Mouse (Mus musculus): ENCODE results near the gene Crtac1. TPM values are rescaled to one million over a fixed set of nuclear protein-coding genes. Genes with fewer than 3 reads are reported as not detected.

Gene Crtac1
- total and polyA plus RNA-seq, 3 experiments = 0.15 TPM; not detected in 2

DNA sequence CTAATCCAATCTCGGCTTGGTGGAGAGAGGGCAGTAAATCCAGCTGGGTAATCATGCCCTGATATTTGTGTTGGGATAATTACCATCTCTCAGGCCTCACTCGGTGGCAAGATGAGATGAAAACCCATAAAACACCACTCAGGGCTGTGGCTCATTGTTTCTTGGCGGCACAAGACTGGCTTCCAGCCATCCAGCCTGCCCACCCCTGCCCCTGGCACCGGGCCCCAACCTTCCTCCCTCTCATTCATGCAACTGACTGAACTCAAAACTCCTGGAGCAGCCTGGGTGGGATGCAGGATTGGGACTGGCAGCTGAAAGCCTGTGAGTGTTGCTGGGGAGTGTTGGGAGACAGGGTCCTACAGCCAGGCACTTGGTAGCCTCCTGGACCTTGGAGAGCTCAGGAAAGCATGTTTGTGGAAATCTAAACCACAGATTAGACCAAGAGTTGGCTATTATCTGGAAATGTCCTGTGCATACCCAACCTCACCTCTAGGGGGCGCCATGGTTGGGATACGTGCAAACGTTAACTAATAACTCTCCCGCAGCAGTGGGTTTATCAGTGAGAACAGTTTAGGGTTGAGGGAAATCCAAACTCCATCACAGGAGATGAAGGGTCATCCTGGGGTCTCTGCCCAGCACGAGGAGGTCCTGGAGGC, 99.4 kb downstream of the Crtac1 start:
- no peak for DNase-seq (ENCODE audit: low read depth, low spot score)
- Histone ChIP-seq H3K36me3 (ENCODE audit: control insufficient read depth in 1 of 2, insufficient read depth in 2 of 2, low read length in 2 of 2) (no peaks in the 10 kb centered on the region), H3K4me1 (ENCODE audit: control insufficient read depth in 1 of 2, insufficient read depth in 2 of 2, low read length in 2 of 2) (no peaks in the 10 kb centered on the region), H3K9ac (ENCODE audit: control insufficient read depth, low read depth, low read length, poor library complexity, severe bottlenecking) (no peak overlapping the region), H3K9me3 (replicated peaks; ENCODE audit: insufficient read depth, low read length) (no peaks in the 10 kb centered on the region), H3K27ac (ENCODE audit: control insufficient read depth, low read depth, low read length) (no peak overlapping the region), H3K27me3 (ENCODE audit: control insufficient read depth in 1 of 2, insufficient read depth in 2 of 2, low read length in 2 of 2) (no peaks in the 10 kb centered on the region), H3K79me2 (ENCODE audit: control insufficient read depth, insufficient read depth, low read length, poor library complexity) (no peaks in the 10 kb centered on the region), H3K4me3 (ENCODE audit: control insufficient read depth in 1 of 2, insufficient read depth in 1 of 2, low read depth in 2 of 2, low read length in 2 of 2) (no peak overlapping the region)
- TF ChIP-seq MAZ (IDR thresholded peaks at IDR 0.05; ENCODE audit: low read depth, low read length) (no peak), POLR2AphosphoS2 (IDR thresholded peaks at IDR 0.05; ENCODE audit: low read length) (no peak), CTCF (IDR thresholded peaks at IDR 0.05 in 2 of 3, conservative IDR thresholded peaks at IDR 0.05 in 1 of 3; ENCODE audit: control insufficient read depth in 1 of 3, insufficient read depth in 1 of 3, low read depth in 2 of 3, low read length in 3 of 3, poor library complexity in 1 of 3, severe bottlenecking in 1 of 3) (peak; percentile 54 to 80 (median 70)), NRF1 (IDR thresholded peaks at IDR 0.05; ENCODE audit: insufficient read depth, low read depth, low read length, poor library complexity, severe bottlenecking) (no peak), SMC3 (IDR thresholded peaks at IDR 0.05; ENCODE audit: low read depth, low read length) (peak; percentile 30; the same call in 1 of the 2 replicates), MAX (IDR thresholded peaks at IDR 0.05; ENCODE audit: low read length) (no peak), TBP (IDR thresholded peaks at IDR 0.05; ENCODE audit: low read depth, low read length) (no peak)

DNA sequence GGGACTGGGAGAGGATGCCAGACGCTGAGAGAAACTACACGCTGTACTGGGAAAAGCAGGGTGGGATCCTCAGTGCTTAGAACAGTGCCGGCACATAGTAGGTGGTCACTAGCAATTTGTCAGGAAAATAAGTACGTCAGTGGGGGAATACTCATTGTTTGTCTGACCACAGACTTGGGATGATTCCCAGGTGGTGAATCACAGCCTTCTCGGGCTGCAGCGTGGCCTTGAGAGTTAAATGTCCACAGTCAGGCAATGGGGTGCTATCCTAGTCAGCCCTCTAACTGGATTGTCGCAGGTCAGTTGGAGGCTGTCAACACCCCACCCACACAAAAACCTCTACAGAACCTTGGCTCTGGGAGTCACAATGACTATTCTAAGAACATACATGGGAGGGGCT, 100.1 kb downstream of the Crtac1 start:
- H3K27ac ChIP-seq (ENCODE audit: control insufficient read depth, low read depth, low read length) = no peak overlapping the region

DNA sequence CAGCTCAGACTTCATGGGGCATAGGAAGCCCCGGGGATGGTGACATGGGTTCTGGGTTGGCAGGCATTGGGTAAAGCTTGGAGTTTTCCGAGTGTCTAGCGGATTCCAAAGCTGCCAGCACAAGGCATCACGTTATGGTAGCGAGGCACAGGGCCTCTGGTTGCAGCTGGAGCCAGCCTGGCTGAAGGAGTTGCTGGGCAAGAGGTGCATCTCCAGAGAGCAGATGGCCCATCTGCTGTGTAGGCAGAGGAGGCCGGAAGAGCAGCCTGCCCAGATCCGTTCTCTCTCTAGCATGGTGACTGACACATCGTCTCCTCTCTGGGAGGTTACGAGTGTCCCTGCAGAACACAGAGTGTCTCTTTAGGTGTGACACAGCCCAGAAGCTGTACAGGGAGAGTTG, 103.4 kb downstream of the Crtac1 start:
- Histone ChIP-seq H3K27me3 (ENCODE audit: control insufficient read depth in 1 of 2, insufficient read depth in 2 of 2, low read length in 2 of 2) (no peaks in the 10 kb centered on the region), H3K4me3 (ENCODE audit: control insufficient read depth in 1 of 2, insufficient read depth in 1 of 2, low read depth in 2 of 2, low read length in 2 of 2) (no peak overlapping the region), H3K27ac (ENCODE audit: control insufficient read depth, low read depth, low read length) (no peak overlapping the region), H3K36me3 (ENCODE audit: control insufficient read depth in 1 of 2, insufficient read depth in 2 of 2, low read length in 2 of 2) (no peaks in the 10 kb centered on the region), H3K9me3 (replicated peaks; ENCODE audit: insufficient read depth, low read length) (no peaks in the 10 kb centered on the region), H3K4me1 (ENCODE audit: control insufficient read depth in 1 of 2, insufficient read depth in 2 of 2, low read length in 2 of 2) (no peaks in the 10 kb centered on the region), H3K9ac (ENCODE audit: control insufficient read depth, low read depth, low read length, poor library complexity, severe bottlenecking) (no peak overlapping the region), H3K79me2 (ENCODE audit: control insufficient read depth, insufficient read depth, low read length, poor library complexity) (no peaks in the 10 kb centered on the region)
- no peak for DNase-seq (ENCODE audit: low read depth, low spot score)
- no peak for TF ChIP-seq RCOR1 (IDR thresholded peaks at IDR 0.05; ENCODE audit: low read depth, low read length)
- no peak for TF ChIP-seq JUND (IDR thresholded peaks at IDR 0.05; ENCODE audit: low read depth, low read length)
- TF ChIP-seq MAZ (IDR thresholded peaks at IDR 0.05; ENCODE audit: low read depth, low read length) = no peak
- TF ChIP-seq TCF12 (IDR thresholded peaks at IDR 0.05; ENCODE audit: low read depth, low read length) = no peak
- no peak for TF ChIP-seq RAD21 (IDR thresholded peaks at IDR 0.05; ENCODE audit: low read depth, low read length)
- no peak for TF ChIP-seq MYB (IDR thresholded peaks at IDR 0.05; ENCODE audit: low read depth, low read length)
- no peak for TF ChIP-seq BHLHE40 (IDR thresholded peaks at IDR 0.05; ENCODE audit: borderline replicate concordance, low read depth, low read length)

More for the DNA sequence above, 100.1 kb downstream of the Crtac1 start:
- DNase-seq (ENCODE audit: low read depth, low spot score) = no peak
- H3K36me3 ChIP-seq (ENCODE audit: control insufficient read depth in 1 of 2, insufficient read depth in 2 of 2, low read length in 2 of 2) = no peaks in the 10 kb centered on the region
- H3K4me3 ChIP-seq (ENCODE audit: control insufficient read depth in 1 of 2, insufficient read depth in 1 of 2, low read depth in 2 of 2, low read length in 2 of 2) = no peak overlapping the region
- no peak for TF ChIP-seq ELF1 (IDR thresholded peaks at IDR 0.05; ENCODE audit: low read depth, low read length)
- H3K27me3 ChIP-seq (ENCODE audit: control insufficient read depth in 1 of 2, insufficient read depth in 2 of 2, low read length in 2 of 2) = no peaks in the 10 kb centered on the region
- H3K9ac ChIP-seq (ENCODE audit: control insufficient read depth, low read depth, low read length, poor library complexity, severe bottlenecking) = no peak overlapping the region
- H3K9me3 ChIP-seq (replicated peaks; ENCODE audit: insufficient read depth, low read length) = no peaks in the 10 kb centered on the region
- H3K4me1 ChIP-seq (ENCODE audit: control insufficient read depth in 1 of 2, insufficient read depth in 2 of 2, low read length in 2 of 2) = no peaks in the 10 kb centered on the region
- no peaks in the 10 kb centered on the region for H3K79me2 ChIP-seq (ENCODE audit: control insufficient read depth, insufficient read depth, low read length, poor library complexity)

All from MEL (cell line).